Mouse (Mus musculus) heart, embryonic 16.5 days (tissue): Measurements from ENCODE around the gene Ccne1. TPM values are rescaled to one million over a fixed set of nuclear protein-coding genes. Genes with fewer than 3 reads are reported as not detected.

Experiments used
- ATAC-seq: fragments of 200-750 bp; cut with Nextera tagmentation; replicated peaks from 2 replicates; pipeline ENCODE4 v1.8.0; 2017; ENCODE audit warnings: moderate number of reproducible peaks; ENCODE audit not compliant: insufficient read depth, low FRiP score; ENCODE audit errors: extremely low read depth
- H3K27ac ChIP-seq: fragments of 300-500 bp; sonication (generic); 2 replicates; pipeline ENCODE4 v1.5.1; 2014; ENCODE audit warnings: mild to moderate bottlenecking, low read length, control low read depth, moderate library complexity
- H3K27me3 ChIP-seq: fragments of 300-500 bp; sonication (generic); 2 replicates; pipeline ENCODE4 v1.6.1; 2014; ENCODE audit warnings: low read length, mixed read lengths; ENCODE audit not compliant: control insufficient read depth, insufficient read depth
- H3K36me3 ChIP-seq: fragments of 300-500 bp; sonication (generic); 2 replicates; pipeline ENCODE4 v1.6.1; 2014; ENCODE audit not compliant: control insufficient read depth, insufficient read depth
- H3K4me1 ChIP-seq: fragments of 300-500 bp; sonication (generic); 2 replicates; pipeline ENCODE4 v1.6.1; 2014; ENCODE audit warnings: low read length, mixed read lengths; ENCODE audit not compliant: control insufficient read depth, insufficient read depth
- H3K4me2 ChIP-seq: fragments of 300-500 bp; sonication (generic); 2 replicates; pipeline ENCODE4 v1.6.1; 2014; ENCODE audit warnings: low read depth, mild to moderate bottlenecking, control low read depth, low read length
- H3K4me3 ChIP-seq: fragments of 300-500 bp; sonication (generic); 2 replicates; pipeline ENCODE4 v1.5.1; 2014; ENCODE audit warnings: mild to moderate bottlenecking, control low read depth, low read length
- H3K9ac ChIP-seq: fragments of 300-500 bp; sonication (generic); 2 replicates; pipeline ENCODE4 v1.6.1; 2014; ENCODE audit warnings: low read length, control low read depth
- H3K9me3 ChIP-seq: fragments of 300-500 bp; sonication (generic); replicated peaks from 2 replicates; pipeline ENCODE4 v1.6.1; 2016; ENCODE audit warnings: low read length; ENCODE audit not compliant: control insufficient read depth
- WGBS: fragments of 180-500 bp; shearing (Covaris S2); extraction: QIAGEN DNeasy Blood & Tissue Kit; methylation state at CpG from one replicate; pipeline ENCODE4 v1.1.7; 2014; 5-methylcytosine and 5-hydroxymethylcytosine counted together
- polyA plus RNA-seq: library from polyadenylated mRNA; unstranded; fragments of >200 nt; fragmentation: Nextera tagmentation; extraction: Ambion mirVana; gene quantifications from 2 replicates; pipeline ENCODE4 v1.2.1, GENCODE M21; 2015

Gene Ccne1
- polyA plus RNA-seq, 1 experiment from 2014 or later: 28.6 TPM

DNA sequence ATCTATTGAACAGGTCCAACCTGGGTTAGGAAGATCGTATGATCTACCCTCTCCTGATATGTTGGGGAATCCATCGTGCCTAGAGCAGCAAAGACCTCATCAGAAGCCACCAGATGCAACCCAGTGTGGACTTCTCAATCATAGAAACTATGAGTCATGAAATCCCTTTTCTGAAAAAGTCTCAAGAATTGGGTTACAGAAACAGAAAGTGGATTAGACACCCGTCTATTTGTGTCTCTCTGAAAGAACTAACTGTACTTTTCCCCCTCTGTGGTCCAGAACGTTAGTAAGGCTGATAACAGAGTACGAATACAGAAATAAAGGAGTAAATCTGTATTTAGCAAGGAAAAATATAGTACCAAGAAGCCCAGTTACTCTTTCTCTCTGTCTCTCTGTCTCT is 36.3 kb downstream of the Ccne1 start:
- WGBS: 67% methylated on average over 5 of the region's 5 CpGs
- Histone ChIP-seq H3K27me3 (peaks cover 2% of the 10 kb centered on the region; the same call in 1 of the 2 replicates), H3K9ac (no peak overlapping the region), H3K27ac (no peak overlapping the region), H3K4me3 (no peak overlapping the region), H3K4me2 (no peak overlapping the region), H3K9me3 (no peaks in the 10 kb centered on the region), H3K4me1 (no peaks in the 10 kb centered on the region), H3K36me3 (no peaks in the 10 kb centered on the region)
- no peak for ATAC-seq

DNA sequence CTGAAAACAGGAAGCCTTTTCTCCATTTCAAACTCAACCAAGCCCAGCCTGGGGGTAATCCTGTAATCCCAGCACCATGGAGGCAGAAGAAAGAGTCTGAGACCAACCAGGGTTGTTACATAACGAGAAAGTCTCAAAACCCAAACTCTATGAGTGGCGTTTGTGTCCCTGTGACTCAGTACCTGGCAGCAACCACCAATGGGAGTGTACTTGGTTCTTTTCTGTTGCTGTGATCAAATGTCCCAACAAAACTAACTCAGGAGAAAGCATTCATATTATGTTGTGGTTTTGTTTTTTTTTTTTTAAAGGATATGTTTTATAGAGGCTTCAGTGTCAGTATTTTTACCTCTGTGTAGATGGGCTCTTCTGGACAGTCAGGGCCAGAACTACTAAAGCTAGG is 36.7 kb downstream of the Ccne1 start:
- Histone ChIP-seq H3K27ac (no peak overlapping the region), H3K9me3 (no peaks in the 10 kb centered on the region), H3K4me2 (no peak overlapping the region), H3K4me1 (no peaks in the 10 kb centered on the region), H3K9ac (no peak overlapping the region), H3K36me3 (no peaks in the 10 kb centered on the region), H3K4me3 (no peak overlapping the region), H3K27me3 (peaks cover 2% of the 10 kb centered on the region; the same call in 1 of the 2 replicates)
- no peak for ATAC-seq
- 42% methylated on average over 2 of the region's 2 CpGs for WGBS

DNA sequence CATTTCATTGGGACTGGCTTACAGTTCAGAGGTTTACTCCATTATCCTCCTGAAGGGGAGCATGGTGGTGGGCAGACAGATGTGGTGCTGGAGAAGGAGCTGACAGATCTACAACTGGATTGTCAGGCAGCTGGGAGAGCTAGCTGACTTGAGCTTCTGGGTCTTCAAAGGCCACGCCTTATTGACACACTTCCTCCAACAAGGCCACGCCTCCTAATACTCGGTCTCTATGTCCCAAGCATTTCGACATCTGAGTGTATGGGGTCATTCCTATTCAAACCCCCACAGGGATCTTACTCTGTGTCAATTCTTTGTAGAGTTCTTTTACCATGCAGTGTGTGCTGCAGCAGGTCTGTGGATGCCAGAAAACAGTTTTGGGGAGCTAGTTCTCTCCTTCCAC is 42.9 kb downstream of the Ccne1 start:
- 51% methylated on average over 4 of the region's 4 CpGs for WGBS
- Histone ChIP-seq H3K27me3 (no peaks in the 10 kb centered on the region), H3K4me2 (no peak overlapping the region), H3K9ac (no peak overlapping the region), H3K27ac (no peak overlapping the region), H3K36me3 (no peaks in the 10 kb centered on the region), H3K4me1 (peaks cover 5% of the 10 kb centered on the region), H3K4me3 (no peak overlapping the region), H3K9me3 (no peaks in the 10 kb centered on the region)
- ATAC-seq: no peak

DNA sequence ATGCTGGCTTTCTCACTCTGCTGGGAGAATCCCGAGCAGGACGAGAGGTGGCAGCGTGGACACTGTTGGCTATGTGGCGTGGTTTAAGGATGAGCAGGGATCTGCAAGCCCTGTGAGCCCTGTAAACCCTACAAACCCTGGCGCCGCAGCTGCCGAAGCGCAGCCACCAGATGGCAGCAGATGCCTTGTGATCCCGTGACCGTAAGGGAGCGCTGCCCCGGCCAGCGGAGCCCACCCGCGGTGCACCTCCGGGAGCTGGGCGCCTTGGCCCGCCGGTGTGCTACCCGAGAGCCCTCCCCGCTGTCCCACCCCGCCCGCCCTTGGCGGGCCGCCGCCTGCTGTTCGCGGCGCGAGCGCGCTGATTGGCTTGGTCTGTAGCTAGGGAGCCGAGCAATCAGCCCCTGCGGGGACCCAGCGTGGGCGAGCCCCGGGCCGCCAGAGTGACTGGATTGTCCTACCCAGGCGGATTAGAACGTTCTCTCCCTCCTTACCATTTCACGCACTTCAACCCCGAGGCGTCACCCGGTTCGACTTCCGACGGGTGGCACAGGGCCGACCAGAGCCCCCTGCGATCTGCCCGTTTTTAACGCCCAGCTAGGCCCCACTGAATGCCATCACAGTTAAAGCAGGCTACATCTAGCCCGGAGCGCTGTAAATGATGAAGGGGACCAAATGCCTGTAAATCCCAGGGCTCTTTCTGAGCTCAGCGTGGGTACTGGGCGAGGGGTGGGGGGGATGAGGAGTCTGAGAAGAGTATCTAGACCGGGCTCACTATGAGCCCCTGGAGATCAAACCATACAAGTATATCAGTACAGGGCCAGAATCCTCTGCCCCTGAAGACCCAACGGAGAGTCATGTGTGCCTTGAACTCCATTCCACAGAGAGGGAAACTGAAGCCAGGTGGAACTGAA is 46.0 kb downstream of the Ccne1 start:
- Histone ChIP-seq H3K4me1 (peaks cover 9% of the 10 kb centered on the region), H3K9me3 (no peaks in the 10 kb centered on the region), H3K27me3 (no peaks in the 10 kb centered on the region), H3K36me3 (no peaks in the 10 kb centered on the region), H3K4me3 (peak overlapping the region; percentile 63), H3K27ac (no peak overlapping the region), H3K4me2 (peak overlapping the region; percentile 92), H3K9ac (peak overlapping the region; percentile 79)
- ATAC-seq: peak; percentile 91
- 1% methylated on average over 54 of the region's 57 CpGs for WGBS

DNA sequence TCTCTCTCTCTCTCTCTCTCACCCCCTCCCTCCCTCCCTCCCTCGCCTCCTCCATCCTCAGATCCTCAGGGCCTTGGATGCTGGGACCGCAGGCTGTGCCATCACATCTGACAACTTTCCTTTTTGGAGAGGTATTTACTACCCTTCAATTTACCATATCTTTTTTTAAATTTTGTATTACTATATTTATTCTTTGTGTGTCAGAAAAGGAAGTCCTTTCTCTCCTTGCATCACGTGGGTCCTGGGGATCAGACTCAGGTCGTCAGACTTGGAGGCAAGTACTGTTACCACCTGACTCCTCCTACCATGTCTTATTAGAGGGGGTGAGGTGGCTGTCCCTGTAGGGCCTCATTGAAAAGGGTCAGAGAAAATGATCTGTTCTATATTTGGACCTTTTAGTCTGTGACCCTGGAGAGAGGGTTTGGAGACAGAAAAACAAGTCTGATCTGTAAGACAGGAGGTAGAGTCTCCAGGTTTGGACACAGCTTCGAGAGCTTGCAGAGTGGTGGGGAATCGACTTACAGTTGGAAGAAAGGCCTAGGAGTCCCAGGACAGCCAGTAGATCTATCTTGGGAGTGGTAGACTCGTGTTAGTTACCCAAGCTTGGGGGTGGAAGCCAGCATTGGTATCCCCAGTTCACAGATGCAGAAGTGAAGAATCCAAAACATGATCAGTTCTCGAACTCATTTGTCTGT is 47.6 kb downstream of the Ccne1 start:
- no peak overlapping the region for H3K27ac ChIP-seq
- H3K9me3 ChIP-seq: no peaks in the 10 kb centered on the region
- WGBS: 65% methylated on average over 8 of the region's 8 CpGs
- H3K4me2 ChIP-seq: no peak overlapping the region
- H3K4me3 ChIP-seq: no peak overlapping the region
- no peak for ATAC-seq
- no peak overlapping the region for H3K9ac ChIP-seq
- no peaks in the 10 kb centered on the region for H3K27me3 ChIP-seq
- H3K36me3 ChIP-seq: no peaks in the 10 kb centered on the region
- peaks cover 9% of the 10 kb centered on the region for H3K4me1 ChIP-seq

DNA sequence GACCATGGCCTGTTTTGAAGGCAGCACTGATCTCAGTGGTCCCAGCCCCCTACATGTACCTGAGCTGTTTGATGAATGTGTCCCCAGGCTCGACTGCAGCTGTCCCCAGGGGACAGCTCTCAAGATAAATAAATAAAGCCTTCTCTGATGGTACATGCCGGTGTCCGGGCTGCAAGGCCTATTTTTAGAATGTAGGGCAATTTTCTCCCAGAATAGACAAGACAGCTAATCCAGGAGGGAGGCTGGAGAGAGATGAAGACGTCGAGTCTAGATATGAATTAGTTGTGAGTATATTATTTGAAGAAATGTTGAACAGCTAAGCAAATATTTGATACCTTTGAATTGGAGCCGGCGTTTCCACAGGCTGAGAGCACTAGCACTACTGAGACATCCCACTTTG is 48.2 kb downstream of the Ccne1 start:
- H3K9ac ChIP-seq: no peak overlapping the region
- ATAC-seq: no peak
- 24% methylated on average over 7 of the region's 7 CpGs for WGBS
- no peak overlapping the region for H3K27ac ChIP-seq
- no peaks in the 10 kb centered on the region for H3K9me3 ChIP-seq
- no peak overlapping the region for H3K4me2 ChIP-seq
- H3K4me3 ChIP-seq: no peak overlapping the region
- H3K4me1 ChIP-seq: peaks cover 9% of the 10 kb centered on the region
- no peaks in the 10 kb centered on the region for H3K36me3 ChIP-seq
- H3K27me3 ChIP-seq: no peaks in the 10 kb centered on the region

DNA sequence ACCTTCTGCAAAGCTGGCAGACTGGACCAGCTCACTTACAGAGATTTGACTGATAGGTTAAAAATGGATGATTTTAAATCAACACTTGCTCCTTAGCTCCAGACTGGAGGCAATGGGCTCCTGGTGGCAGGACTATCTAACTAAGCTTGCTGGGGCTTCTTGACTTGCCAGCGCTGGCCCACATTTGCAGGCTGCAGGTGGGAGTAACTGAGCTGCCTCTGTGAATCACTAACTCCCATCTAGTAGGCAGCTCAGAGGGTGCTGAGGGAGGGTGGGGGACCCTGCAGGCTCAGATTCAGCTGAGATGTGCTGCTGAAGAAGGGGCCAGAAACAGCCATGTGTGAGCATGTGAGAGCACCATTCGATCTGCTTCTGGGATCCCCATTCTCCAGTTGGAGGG is 51.3 kb downstream of the Ccne1 start:
- H3K27me3 ChIP-seq: no peaks in the 10 kb centered on the region
- peaks cover 6% of the 10 kb centered on the region for H3K4me1 ChIP-seq
- no peak for ATAC-seq
- H3K36me3 ChIP-seq: no peaks in the 10 kb centered on the region
- H3K4me2 ChIP-seq: no peak overlapping the region
- no peak overlapping the region for H3K4me3 ChIP-seq
- H3K9me3 ChIP-seq: no peaks in the 10 kb centered on the region
- 71% methylated on average over 2 of the region's 2 CpGs for WGBS
- H3K9ac ChIP-seq: no peak overlapping the region
- no peak overlapping the region for H3K27ac ChIP-seq

DNA sequence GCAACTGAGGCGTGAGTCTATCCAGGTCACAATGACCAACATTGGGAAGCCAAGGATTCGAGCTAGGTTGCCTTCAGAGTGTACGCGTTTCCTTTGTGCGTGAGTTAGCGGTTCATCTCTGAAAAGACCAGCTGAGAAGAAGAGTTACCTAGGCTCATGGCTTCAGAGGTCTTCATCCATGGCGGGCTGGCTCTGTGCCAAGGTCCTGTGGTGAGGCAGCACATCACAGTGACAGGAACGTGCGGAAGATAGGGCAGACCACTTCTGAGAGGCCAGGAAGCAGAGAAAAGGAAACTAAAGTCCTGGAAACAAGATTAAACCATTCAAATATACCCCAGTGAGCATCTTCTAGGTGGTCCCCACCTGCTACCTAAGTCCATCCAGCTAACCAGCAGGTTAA is 53.1 kb downstream of the Ccne1 start:
- Histone ChIP-seq H3K36me3 (no peaks in the 10 kb centered on the region), H3K9me3 (no peaks in the 10 kb centered on the region), H3K4me2 (no peak overlapping the region), H3K4me1 (peaks cover 2% of the 10 kb centered on the region; the same call in 1 of the 2 replicates), H3K27ac (no peak overlapping the region), H3K9ac (no peak overlapping the region), H3K4me3 (no peak overlapping the region), H3K27me3 (no peaks in the 10 kb centered on the region)
- ATAC-seq: no peak
- 79% methylated on average over 9 of the region's 9 CpGs for WGBS
